Comparison of ENCODE assay signal across 21 mouse cellular contexts in genomic region chr9:54782504-54782903, GRCm38 (mm10). TPM values are rescaled to one million over a fixed set of nuclear protein-coding genes. Genes with fewer than 3 reads are reported as not detected.
DNase-seq lines count a peak whose midpoint lies in the region; ATAC-seq and TF ChIP-seq lines count a peak whose summit lies in the region.
"Had no signal": no experiment of that assay in that cellular context is flagged by ENCODE, and none has a peak within 500 bp of the region (broad histone marks: within the 10 kb centered on the region; RNA-seq: fewer than 3 reads in every experiment).

No protein-coding gene starts in this region.

- no peak overlapping the region for H3K9ac ChIP-seq in intestine, embryonic 14.5 days (ENCODE audit: low read length)
- no peak overlapping the region for H3K9ac ChIP-seq in intestine, embryonic 15.5 days
- no peak overlapping the region for H3K9ac ChIP-seq in stomach, embryonic 14.5 days (replicated peaks; ENCODE audit: low read depth, low read length)
- H3K9ac ChIP-seq in stomach, postnatal 0 days (ENCODE audit: low read length) = no peak overlapping the region
- H3K9ac ChIP-seq in limb, embryonic 11.5 days (ENCODE audit: low read length) = no peak overlapping the region
- H3K9ac ChIP-seq: midbrain, embryonic 15.5 days had no signal

- intact Hi-C loops in left cerebral cortex, postnatal 4 days (cut with DNase I) = no loop called here

- DNase-seq in intestine, embryonic 14.5 days (ENCODE audit: low spot score) = no peak
- no peak for DNase-seq in stomach, postnatal 0 days (ENCODE audit: low spot score)
- peak; percentile 68 for DNase-seq in limb, embryonic 11.5 days (ENCODE audit: low spot score)
- no peak for DNase-seq in gastrocnemius, adult 18-20 months (ENCODE audit: low spot score)
- no peak for DNase-seq in left cerebral cortex, postnatal 4 days
- DNase-seq: adrenal gland, postnatal 10 days; cerebellum, adult 11-12 months; gastrocnemius, postnatal 14 days; heart, postnatal 14 days; kidney, postnatal 10 days; lung, adult 2 months had no signal

- no peak for TF ChIP-seq EP300 in stomach, postnatal 0 days (optimal IDR thresholded peaks at IDR 0.05)

- no peaks in the 10 kb centered on the region for H3K27me3 ChIP-seq in intestine, embryonic 14.5 days (replicated peaks; ENCODE audit: control insufficient read depth, insufficient read depth, low read length)
- H3K27me3 ChIP-seq in intestine, embryonic 15.5 days (replicated peaks) = no peaks in the 10 kb centered on the region
- no peaks in the 10 kb centered on the region for H3K27me3 ChIP-seq in stomach, embryonic 14.5 days (ENCODE audit: control insufficient read depth, insufficient read depth, low read length)
- H3K27me3 ChIP-seq in stomach, postnatal 0 days (ENCODE audit: control insufficient read depth, insufficient read depth, low read length) = no peaks in the 10 kb centered on the region
- no peaks in the 10 kb centered on the region for H3K27me3 ChIP-seq in limb, embryonic 11.5 days (ENCODE audit: control insufficient read depth, insufficient read depth, low read length)
- H3K27me3 ChIP-seq: midbrain, embryonic 15.5 days had no signal

- no peaks in the 10 kb centered on the region for H3K9me3 ChIP-seq in intestine, embryonic 14.5 days (ENCODE audit: control insufficient read depth, low read length)
- no peaks in the 10 kb centered on the region for H3K9me3 ChIP-seq in intestine, embryonic 15.5 days
- no peaks in the 10 kb centered on the region for H3K9me3 ChIP-seq in stomach, embryonic 14.5 days (ENCODE audit: control insufficient read depth, low read depth, low read length)
- H3K9me3 ChIP-seq in stomach, postnatal 0 days (ENCODE audit: control insufficient read depth, low read length) = no peaks in the 10 kb centered on the region
- no peaks in the 10 kb centered on the region for H3K9me3 ChIP-seq in limb, embryonic 11.5 days (ENCODE audit: control insufficient read depth, low read length)
- H3K9me3 ChIP-seq: midbrain, embryonic 15.5 days had no signal

- ATAC-seq in intestine, embryonic 14.5 days (replicated peaks; ENCODE audit: low FRiP score, low TSS enrichment, low read depth) = no peak
- ATAC-seq in intestine, embryonic 15.5 days = no peak
- ATAC-seq in stomach, embryonic 14.5 days (ENCODE audit: insufficient number of reproducible peaks, insufficient read depth, low FRiP score, low read depth) = no peak
- no peak for ATAC-seq in stomach, postnatal 0 days (ENCODE audit: low FRiP score, low TSS enrichment)
- peak; percentile 46; the same call in 1 of the 2 replicates for ATAC-seq in limb, embryonic 11.5 days (ENCODE audit: insufficient number of reproducible peaks, low FRiP score, low TSS enrichment, low read depth)
- ATAC-seq: hindbrain, embryonic 16.5 days; midbrain, embryonic 15.5 days had no signal

- no peaks in the 10 kb centered on the region for H3K36me3 ChIP-seq in intestine, embryonic 14.5 days (ENCODE audit: control insufficient read depth, insufficient read depth, low read length)
- H3K36me3 ChIP-seq in intestine, embryonic 15.5 days = no peaks in the 10 kb centered on the region
- no peaks in the 10 kb centered on the region for H3K36me3 ChIP-seq in stomach, embryonic 14.5 days (ENCODE audit: control insufficient read depth, insufficient read depth, low read length)
- H3K36me3 ChIP-seq in stomach, postnatal 0 days (ENCODE audit: control insufficient read depth, insufficient read depth, low read length) = no peaks in the 10 kb centered on the region
- no peaks in the 10 kb centered on the region for H3K36me3 ChIP-seq in limb, embryonic 11.5 days (ENCODE audit: control insufficient read depth, insufficient read depth, low read length)
- H3K36me3 ChIP-seq: midbrain, embryonic 15.5 days had no signal

- H3K4me2 ChIP-seq in intestine, embryonic 14.5 days (ENCODE audit: low read length) = no peak overlapping the region
- no peak overlapping the region; the same call in 1 of the 2 replicates for H3K4me2 ChIP-seq in intestine, embryonic 15.5 days (replicated peaks)
- no peak overlapping the region for H3K4me2 ChIP-seq in stomach, embryonic 14.5 days (replicated peaks; ENCODE audit: low read depth, low read length)
- no peak overlapping the region for H3K4me2 ChIP-seq in stomach, postnatal 0 days (replicated peaks; ENCODE audit: low read depth)
- H3K4me2 ChIP-seq in limb, embryonic 11.5 days (ENCODE audit: low read depth, severe bottlenecking) = no peak overlapping the region
- H3K4me2 ChIP-seq: midbrain, embryonic 15.5 days had no signal

- H3K4me1 ChIP-seq in intestine, embryonic 14.5 days (replicated peaks; ENCODE audit: control insufficient read depth, insufficient read depth, low read length) = peaks cover 24% of the 10 kb centered on the region
- H3K4me1 ChIP-seq in intestine, embryonic 15.5 days (replicated peaks) = peaks cover under 1% of the 10 kb centered on the region; the same call in 1 of the 2 replicates
- H3K4me1 ChIP-seq in stomach, embryonic 14.5 days (ENCODE audit: control insufficient read depth, insufficient read depth, low read length) = peaks cover 24% of the 10 kb centered on the region; the same call in 1 of the 2 replicates
- H3K4me1 ChIP-seq in stomach, postnatal 0 days (replicated peaks; ENCODE audit: control insufficient read depth, insufficient read depth) = no peaks in the 10 kb centered on the region
- peaks cover 13% of the 10 kb centered on the region for H3K4me1 ChIP-seq in limb, embryonic 11.5 days (ENCODE audit: control insufficient read depth, insufficient read depth, low read length)

- TF ChIP-seq CTCF in stomach, postnatal 0 days (IDR thresholded peaks at IDR 0.05; ENCODE audit: low read depth) = no peak

- H3K27ac ChIP-seq in intestine, embryonic 14.5 days (ENCODE audit: low read depth) = peak overlapping the region; percentile 20; the same call in 1 of the 2 replicates
- H3K27ac ChIP-seq in intestine, embryonic 15.5 days = no peak overlapping the region; the same call in 1 of the 2 replicates
- H3K27ac ChIP-seq in stomach, embryonic 14.5 days (ENCODE audit: low read length) = peak overlapping the region; percentile 52
- no peak overlapping the region; the same call in 1 of the 2 replicates for H3K27ac ChIP-seq in stomach, postnatal 0 days (replicated peaks)
- peak overlapping the region; percentile 54; the same call in 1 of the 2 replicates for H3K27ac ChIP-seq in limb, embryonic 11.5 days (replicated peaks; ENCODE audit: low read depth, low read length)
- H3K27ac ChIP-seq: layer of hippocampus, adult 2 months; midbrain, embryonic 15.5 days had no signal

- WGBS in intestine, embryonic 14.5 days = 28% methylated on average over 15 of the region's 15 CpGs
- WGBS in intestine, embryonic 15.5 days = 52% methylated on average over 15 of the region's 15 CpGs
- WGBS in stomach, embryonic 14.5 days = 27% methylated on average over 15 of the region's 15 CpGs
- WGBS in stomach, postnatal 0 days = 62% methylated on average over 15 of the region's 15 CpGs
- 27% methylated on average over 15 of the region's 15 CpGs for WGBS in limb, embryonic 11.5 days

- no peak overlapping the region for H3K4me3 ChIP-seq in intestine, embryonic 14.5 days (ENCODE audit: low read depth, low read length)
- no peak overlapping the region for H3K4me3 ChIP-seq in intestine, embryonic 15.5 days (replicated peaks)
- no peak overlapping the region for H3K4me3 ChIP-seq in stomach, embryonic 14.5 days (ENCODE audit: low read depth, low read length)
- H3K4me3 ChIP-seq in stomach, postnatal 0 days (ENCODE audit: low read depth, low read length) = no peak overlapping the region
- H3K4me3 ChIP-seq in limb, embryonic 11.5 days (ENCODE audit: low read depth, low read length) = no peak overlapping the region
- H3K4me3 ChIP-seq: erythroblast, embryonic 14.5 days; layer of hippocampus, adult 2 months; midbrain, embryonic 15.5 days had no signal

RNA-seq across cellular contexts. Expression of gene Crabp1, which starts 18.0 kb away (rescaled TPM):
- 15.9 and 22.6 TPM in 2 replicates for polyA plus RNA-seq in intestine, embryonic 14.5 days (2014; fragmentation: Nextera tagmentation; extraction: Ambion mirVana)
- 16.5 and 16.7 TPM in 2 replicates for polyA plus RNA-seq in intestine, embryonic 15.5 days (2015; fragmentation: Nextera tagmentation; extraction: Ambion mirVana)
- 99.4 and 126 TPM in 2 replicates for polyA plus RNA-seq in stomach, embryonic 14.5 days (2014; fragmentation: Nextera tagmentation; extraction: Ambion mirVana)
- polyA plus RNA-seq in stomach, postnatal 0 days (2015; fragmentation: Nextera tagmentation; extraction: Ambion mirVana) = 2.8 and 4.1 TPM in 2 replicates
- 295 and 359 TPM in 2 replicates for polyA plus RNA-seq in limb, embryonic 11.5 days (2014; fragmentation: Nextera tagmentation; extraction: Ambion mirVana)
- total RNA-seq in gastrocnemius, adult 18-20 months (2021) = under 1 TPM; 0.80 to 0.88 TPM
- total RNA-seq in left cerebral cortex, postnatal 4 days (2021) = 10 to 100 TPM; 14.1 to 20.7 TPM
- total RNA-seq: heart, postnatal 14 days; liver, adult 2 months; megakaryocyte, adult 5-6 weeks; neutrophil, adult 5-6 weeks had no signal
- polyA plus RNA-seq: C2C12; erythroblast, embryonic 14.5 days; liver, adult 2 months had no signal

RNA-seq across cellular contexts. Expression of gene Wdr61, which starts 48.2 kb away (rescaled TPM):
- polyA plus RNA-seq in intestine, embryonic 14.5 days (2014; fragmentation: Nextera tagmentation; extraction: Ambion mirVana) = 162 and 170 TPM in 2 replicates
- polyA plus RNA-seq in intestine, embryonic 15.5 days (2015; fragmentation: Nextera tagmentation; extraction: Ambion mirVana) = 149 and 152 TPM in 2 replicates
- 169 and 175 TPM in 2 replicates for polyA plus RNA-seq in stomach, embryonic 14.5 days (2014; fragmentation: Nextera tagmentation; extraction: Ambion mirVana)
- 129 and 132 TPM in 2 replicates for polyA plus RNA-seq in stomach, postnatal 0 days (2015; fragmentation: Nextera tagmentation; extraction: Ambion mirVana)
- polyA plus RNA-seq in limb, embryonic 11.5 days (2014; fragmentation: Nextera tagmentation; extraction: Ambion mirVana) = 182 and 185 TPM in 2 replicates
- total RNA-seq in gastrocnemius, adult 18-20 months (2021) = 10 to 100 TPM; 19.0 to 21.6 TPM
- 10 to 100 TPM; 50.9 to 56.9 TPM for total RNA-seq in left cerebral cortex, postnatal 4 days (2021)

Comparison
In these comparisons a context has a peak if more than half of its experiments do, and no peak if none do; other contexts are left out.
1. H3K27ac ChIP-seq: peak in intestine, embryonic 14.5 days (single experiment), stomach, embryonic 14.5 days (single experiment) and limb, embryonic 11.5 days (single experiment); none in intestine, embryonic 15.5 days (single experiment) and stomach, postnatal 0 days (single experiment).